Mouse (Mus musculus) forelimb bud, embryonic 11.5 days (tissue): ENCODE data around the gene Klc3.

ENCODE experiments used
- DNase-seq: peaks from one replicate; pipeline ENCODE4 v3.0.0-alpha.2; 2012; ENCODE audit warnings: low read depth, low spot score

The Klc3 gene

DNA sequence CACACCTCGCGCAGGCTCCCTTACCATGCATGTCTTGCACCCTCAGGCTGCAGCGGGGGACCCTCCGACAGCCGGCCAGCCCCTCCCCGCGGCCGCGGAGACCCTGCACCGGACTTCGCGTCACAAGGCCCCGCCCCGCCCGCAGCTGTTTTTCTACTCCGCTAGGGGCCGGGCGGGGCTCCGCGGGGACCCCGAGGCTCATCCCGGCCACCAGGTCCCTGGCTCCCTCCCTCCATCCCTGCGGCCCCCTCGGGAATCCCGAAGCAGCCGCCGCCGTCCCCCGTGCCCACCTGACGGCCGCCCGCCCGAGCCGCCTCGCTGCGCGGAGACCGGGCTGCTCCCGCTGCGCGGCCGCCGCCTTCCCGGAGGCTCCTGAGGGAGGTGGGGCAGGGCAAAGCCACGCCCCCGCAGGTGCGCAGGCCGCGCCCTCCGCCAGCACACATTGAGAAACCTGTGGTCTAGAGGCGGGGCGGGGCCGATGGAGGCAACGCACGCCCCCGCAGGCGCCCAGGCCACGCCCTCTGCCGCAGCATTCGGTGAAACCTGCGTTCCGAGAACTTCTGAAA, at the start of gene Klc3:
TSS of gene Klc3 (minus strand) at position 374 of the 566 bp plus-strand sequence.
- DNase-seq, result peak; percentile 38

GRCm38 (mm10) chr7:19449165-19449564, 45.3 kb upstream of the Klc3 start:
- DNase-seq, result no peak

- DNase-seq, result no peak
These were observed 43.8 kb upstream of the Klc3 start for GRCm38 (mm10) chr7:19447689-19448088.

DNA sequence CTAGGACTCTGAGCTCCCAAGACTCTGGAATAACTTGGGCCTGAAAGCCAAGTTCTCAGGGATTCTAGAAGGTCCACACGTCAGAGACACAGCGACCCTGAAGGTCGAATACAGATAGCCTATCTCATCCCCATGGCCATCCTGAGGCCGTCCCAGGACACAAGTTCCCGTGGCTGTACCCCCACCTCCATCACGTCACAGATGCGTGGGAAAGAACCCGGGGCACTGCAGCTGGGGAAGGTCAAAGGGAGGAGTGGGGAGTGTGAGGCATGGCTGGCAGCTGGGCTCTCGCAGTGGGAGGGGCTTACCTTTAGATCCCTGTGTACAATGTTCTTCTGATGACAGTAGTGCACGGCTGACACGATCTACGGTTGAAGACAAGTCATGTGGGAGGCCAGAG, 40.9 kb upstream of the Klc3 start:
- DNase-seq, result no peak

DNA sequence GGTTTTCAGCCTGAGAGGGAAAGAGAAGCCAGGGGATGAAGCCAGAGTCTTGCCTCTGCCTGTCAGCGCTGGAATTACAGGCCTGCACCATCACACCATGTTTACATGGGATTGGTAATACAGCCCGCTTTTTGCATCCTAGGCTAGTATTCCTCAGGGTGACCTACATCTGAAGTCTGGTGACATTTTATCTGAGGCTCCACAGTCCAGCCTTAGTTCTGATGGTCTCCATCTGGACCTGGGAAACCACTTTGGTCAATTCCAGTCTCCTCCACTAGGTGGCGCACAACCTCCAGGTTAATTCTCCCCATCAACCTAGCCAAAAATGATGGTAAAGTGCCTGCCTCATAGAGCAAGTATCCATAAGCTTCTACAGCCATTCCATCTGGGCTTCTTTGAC, 39.4 kb upstream of the Klc3 start:
- DNase-seq, result peak; percentile 80

DNA sequence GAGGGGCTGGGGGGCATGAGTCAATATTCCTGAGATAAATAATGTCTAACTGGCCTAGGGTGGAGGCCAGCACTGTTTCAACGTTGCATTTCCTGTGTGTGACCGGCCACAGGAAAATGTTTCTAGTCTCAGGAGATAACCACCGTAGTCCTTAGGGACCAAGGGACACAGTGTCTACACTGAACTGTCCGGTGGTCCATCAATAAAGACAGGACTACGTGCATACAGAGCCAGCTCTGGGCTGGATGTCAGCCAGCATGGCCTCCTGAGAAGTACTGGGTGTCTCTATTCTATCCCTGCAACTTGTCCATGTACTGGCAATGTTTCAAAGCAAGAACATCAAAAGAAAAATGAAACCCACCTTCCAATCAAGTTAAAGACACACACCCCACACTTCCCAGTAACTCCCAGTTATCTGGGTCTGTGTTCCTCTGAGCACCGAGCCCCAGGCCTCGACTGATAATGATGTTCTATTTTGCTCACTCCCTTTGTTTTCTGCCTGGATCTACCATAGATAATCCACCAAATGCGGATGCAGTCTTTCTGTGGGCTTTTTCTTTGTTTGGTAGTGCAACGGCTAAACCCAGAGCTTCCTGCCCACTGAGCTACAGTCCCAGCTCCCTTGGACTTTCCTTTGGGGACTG, 37.7 kb upstream of the Klc3 start:
- DNase-seq, result no peak

DNA sequence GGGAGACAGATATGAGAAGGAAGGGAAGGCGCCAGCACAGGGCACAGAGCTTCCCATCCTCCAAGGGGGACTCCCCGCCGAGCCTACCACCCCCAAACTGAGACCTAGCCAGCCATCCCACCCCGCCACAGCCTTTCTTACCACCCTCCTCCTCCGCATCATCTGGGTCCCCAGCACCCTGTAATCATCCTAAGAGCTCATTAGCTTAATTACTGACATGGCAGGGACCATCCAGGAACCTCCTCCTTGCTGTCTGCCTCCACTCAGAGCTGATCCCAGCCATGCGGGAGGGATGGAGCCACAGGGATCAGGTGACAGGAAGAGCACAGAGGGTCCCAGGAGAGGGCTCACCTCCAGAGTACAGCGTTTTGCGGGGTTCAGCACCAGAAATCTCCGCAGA, 33.1 kb upstream of the Klc3 start:
- no peak for DNase-seq

GRCm38 (mm10) chr7:19436276-19436675, 32.4 kb upstream of the Klc3 start:
- no peak for DNase-seq

DNA sequence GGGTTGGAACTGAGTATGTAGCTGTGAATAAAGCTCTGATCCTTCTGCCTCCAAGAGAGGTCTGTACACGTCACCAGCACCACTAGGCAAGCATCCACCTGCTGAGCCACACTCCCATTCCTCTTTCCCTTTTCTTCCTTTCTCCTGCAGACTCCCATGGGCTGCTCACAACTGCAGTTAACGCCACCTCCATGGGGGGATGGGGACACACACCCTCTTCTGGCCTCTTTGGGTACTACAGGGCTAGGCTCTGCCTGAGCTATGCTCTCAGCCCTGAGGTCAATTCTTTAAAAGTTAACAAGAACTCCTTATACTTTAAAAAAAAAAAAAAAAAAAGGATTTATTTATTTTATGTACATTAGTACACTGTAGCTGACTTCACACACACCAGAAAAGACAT, 28.6 kb upstream of the Klc3 start:
- no peak for DNase-seq

- no peak for DNase-seq
These were observed 26.5 kb upstream of the Klc3 start for GRCm38 (mm10) chr7:19430402-19430801.

DNA sequence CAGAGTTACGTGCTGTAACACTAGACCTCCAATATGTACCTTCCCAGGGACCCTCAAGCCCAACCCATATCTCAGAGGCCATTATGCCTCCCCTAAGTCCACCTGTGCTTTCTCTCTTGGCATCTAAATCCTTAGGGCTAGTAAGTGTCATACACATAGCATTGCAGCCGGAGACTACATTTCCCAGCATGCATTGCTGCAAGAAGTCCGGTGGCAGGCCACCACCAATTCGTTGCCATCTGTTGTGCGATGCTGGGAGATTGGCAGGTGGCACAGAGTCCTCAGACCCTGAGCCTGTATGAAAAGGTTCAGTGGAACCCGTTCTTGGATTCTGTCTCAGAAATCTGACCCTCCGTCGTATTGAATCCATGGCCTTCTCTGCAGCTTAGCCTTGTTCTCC, 25.8 kb upstream of the Klc3 start:
- no peak for DNase-seq

DNA sequence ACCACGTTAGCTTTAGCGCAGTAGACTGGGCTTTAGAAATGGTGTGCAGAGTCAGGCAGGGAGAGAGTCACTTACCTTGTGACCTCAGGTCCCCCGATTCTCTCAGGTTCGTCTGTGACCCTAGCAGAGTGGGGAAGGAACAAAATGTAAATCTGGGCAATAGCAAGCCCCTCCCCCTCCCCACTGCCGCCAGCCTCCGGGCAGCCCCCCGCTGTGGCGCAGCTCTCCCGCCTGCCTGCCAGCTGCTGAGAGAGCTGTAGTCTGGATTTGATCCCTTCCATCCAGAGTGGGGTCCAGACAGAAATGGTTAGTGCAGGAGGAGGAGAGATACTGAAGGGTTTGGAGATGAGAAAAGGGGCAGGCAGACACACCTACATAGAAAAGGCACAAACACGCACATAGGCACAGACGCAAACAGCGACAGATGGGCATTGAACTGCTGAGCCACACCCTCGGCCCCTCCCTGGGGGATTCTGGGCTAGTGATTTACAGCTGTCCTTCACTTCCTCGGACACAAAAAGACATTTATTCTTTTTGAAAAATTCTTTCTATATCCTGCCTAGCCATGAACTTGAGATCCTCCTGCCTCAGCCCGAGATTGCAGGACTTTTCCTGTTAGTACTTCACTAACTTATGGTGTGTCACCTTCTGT, 24.2 kb upstream of the Klc3 start:
- DNase-seq, result no peak

DNA sequence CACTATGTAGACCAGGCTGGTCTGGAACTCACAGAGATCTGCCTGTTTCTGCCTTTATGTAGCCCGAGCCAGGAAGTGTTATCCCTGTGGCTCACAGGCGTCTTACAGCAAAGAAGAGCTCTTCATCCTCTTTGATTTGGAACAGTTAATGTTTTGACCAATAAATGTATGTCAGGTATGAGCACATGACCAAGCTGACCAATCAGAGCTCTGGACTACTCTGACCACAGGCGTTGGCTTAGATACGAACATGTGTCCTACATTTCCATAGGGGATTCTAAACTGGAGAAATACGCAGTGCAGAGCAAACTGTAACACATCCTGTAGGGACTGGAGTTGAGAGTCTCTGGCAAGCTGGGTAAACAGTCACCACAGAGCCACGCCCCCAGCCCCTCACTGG, 23.0 kb upstream of the Klc3 start:
- no peak for DNase-seq

GRCm38 (mm10) chr7:19426349-19426748, 22.4 kb upstream of the Klc3 start:
- DNase-seq, result no peak

DNA sequence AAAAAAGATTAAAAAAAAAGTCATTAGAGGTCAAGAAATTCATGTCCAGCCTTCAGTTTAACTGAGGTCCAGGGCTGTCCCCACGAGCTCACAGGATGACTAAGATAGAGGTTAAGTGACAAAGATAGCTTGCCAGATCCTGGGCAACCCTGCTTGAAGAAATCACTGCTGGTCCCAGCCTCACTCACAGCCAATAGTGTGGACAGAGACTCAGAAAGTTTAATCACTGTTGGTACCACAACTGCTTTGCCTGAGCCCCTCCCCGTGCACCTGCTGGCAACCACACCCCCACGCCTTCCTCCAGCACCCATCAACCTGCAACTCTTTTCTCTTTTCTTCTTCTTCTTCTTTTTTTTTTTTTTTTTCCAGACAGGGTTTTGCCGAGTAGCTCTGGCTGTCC, 20.1 kb upstream of the Klc3 start:
- DNase-seq, result no peak

DNA sequence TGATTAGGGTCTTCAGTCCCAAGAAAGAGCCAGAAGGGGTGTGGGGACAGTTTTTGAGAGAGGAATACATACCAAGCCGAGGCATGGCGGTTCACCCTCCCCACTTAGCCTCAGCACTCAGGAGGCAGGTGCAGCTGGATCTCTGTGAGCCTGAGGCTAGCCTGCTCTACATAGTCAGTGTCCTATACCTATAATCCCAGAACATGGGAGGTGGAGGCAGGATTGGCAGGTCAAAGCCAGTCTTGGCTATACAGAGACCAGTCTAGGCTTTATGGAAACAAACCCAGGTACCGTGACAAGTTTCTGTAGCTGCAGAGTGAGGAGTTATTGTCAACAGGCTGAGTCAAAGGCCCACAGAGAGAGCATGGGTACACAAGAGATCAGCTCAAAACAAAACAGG, 19.2 kb upstream of the Klc3 start:
- no peak for DNase-seq

DNA sequence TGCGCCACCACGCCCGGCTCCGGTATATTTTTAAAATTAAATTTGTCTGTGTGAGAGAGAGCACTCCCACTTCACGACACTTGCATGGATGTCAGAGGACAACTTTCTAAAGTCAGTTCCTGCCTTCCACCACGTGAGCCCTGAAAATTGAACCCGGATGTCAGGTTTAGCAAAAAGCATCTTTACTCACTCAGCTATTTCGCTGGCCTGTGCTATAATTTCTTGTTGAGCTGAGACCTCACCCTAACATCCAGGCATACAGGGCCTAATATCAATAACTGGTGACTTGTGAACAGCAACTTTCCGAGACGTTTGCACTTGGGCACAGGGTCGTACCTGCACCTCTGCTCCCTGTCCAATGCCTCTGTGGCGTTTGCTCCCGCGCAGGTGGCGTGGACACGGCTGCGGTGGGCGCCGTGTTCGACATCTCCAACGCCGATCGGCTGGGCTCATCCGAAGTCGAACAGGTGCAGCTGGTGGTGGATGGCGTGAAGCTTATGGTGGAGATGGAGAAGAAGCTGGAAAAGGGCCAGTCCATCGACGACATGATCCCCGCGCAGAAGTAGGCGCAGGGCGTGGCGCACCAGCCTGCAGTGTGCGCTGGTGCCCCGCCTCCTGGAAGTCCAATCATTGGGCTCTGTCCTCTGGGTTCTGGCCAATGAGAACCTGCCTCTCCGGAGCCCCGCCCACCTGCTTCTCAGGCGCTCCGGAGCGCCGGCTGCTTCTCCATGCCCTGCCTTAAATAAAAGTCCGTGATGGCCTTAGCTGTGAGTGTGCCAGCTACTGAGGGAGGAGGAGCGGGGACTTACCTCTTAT, 17.1 kb upstream of the Klc3 start:
- peak; percentile 76 for DNase-seq

DNA sequence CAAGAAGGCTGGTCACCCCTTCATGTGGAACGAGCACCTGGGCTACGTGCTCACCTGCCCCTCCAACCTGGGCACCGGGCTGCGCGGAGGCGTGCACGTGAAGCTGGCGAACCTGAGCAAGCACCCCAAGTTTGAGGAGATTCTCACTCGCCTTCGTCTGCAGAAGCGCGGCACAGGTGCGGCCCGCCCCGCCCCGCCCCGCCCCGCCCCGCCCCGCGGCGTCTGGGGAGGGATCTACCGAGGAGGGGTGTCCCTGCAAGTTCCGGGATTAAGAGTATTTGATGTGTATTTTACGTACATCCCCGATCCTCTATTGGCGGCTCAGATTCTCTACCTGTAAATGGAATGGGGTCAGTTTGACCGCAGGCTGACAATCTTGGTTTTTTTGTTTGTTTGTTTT, 16.2 kb upstream of the Klc3 start:
- no peak for DNase-seq

DNA sequence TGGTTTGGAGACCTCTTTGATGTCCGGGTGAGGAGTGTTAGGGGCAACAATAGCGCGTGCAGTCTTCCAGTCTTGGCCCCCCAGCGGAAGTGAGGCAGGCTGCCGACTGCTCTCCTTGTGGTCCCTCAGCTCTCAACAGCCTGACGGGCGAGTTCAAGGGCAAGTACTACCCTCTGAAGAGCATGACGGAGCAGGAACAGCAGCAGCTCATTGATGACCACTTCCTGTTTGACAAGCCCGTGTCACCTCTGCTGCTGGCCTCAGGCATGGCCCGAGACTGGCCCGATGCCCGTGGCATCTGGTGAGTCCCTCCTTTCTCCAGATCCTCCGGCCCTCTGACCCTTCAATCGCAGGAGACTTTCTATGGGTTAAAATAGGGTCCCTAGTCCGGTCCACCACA, 12.7 kb upstream of the Klc3 start:
- no peak for DNase-seq

DNA sequence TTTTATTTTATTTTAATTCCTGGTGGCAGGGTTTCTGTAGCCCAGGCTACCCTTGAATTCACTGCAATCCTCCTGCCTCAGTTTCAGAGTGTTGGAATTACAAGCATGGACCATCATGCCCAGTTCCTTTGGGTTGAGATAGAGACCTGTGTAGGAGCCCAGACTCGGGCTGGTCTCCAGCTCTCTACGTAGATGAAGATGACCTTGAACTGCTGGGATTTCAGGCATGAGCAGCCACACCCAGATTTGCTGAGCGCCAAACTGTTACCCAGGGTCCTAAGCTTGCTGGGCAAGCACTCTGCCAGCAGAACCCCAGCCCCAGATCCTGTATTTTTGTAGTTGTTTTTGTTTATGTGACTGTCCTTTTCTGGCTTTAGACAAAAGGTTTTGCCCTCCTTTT, 9.6 kb upstream of the Klc3 start:
- DNase-seq, result no peak

- no peak for DNase-seq
These were observed 7.9 kb upstream of the Klc3 start for GRCm38 (mm10) chr7:19411783-19412182.

DNA sequence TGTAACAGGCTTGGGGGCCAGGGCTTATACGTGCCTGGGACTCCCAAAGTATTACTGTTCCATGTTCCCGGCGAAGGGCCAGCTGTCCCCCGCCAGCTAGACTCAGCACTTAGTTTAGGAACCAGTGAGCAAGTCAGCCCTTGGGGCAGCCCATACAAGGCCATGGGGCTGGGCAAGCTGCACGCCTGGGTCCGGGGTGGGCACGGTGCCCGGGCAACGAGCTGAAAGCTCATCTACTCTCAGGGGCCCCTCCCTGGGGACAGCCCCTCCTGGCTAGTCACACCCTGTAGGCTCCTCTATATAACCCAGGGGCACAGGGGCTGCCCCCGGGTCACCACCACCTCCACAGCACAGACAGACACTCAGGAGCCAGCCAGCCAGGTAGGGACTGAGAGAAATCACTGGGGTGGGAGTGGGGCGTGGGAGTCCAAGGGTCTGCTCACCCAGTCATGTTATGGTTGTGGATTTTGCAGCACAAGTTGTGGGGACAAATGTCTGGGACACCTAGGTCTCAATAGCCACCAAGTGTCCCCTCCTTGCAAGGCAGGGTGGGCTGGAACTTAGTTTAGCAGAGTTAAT, 7.0 kb upstream of the Klc3 start:
- no peak for DNase-seq
